Comparison of ENCODE assay signal across 20 mouse cellular contexts in the genomic region with DNA sequence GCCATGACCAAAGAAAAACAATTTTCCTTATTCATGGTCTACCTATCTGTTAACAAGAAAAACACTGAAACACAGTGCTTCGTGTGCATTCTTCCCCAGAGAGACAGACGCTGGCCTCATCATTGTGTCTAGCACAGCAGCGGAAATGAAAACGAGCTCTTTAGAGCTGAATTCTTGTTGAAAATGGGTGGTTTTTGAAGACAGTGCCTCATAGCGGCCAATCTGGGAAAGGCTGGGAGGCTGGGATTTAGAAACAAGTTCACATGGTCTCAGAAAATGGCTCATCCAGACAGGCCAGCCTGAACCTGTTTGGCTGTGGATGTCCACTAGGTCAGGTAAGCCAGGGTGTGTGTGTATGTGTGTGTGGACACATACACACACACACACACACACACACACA.
DNase-seq lines count a peak whose midpoint lies in the region; TF ChIP-seq lines count a peak whose summit lies in the region.
"Had no signal": no experiment of that assay in that cellular context is flagged by ENCODE, and none has a peak within 500 bp of the region (broad histone marks: within the 10 kb centered on the region; RNA-seq: fewer than 3 reads in every experiment).

No protein-coding gene starts in this region.

- peak; percentile 11 for TF ChIP-seq RAD21 in CH12.LX (IDR thresholded peaks at IDR 0.05; ENCODE audit: low read depth, low read length)

- H3K4me2 ChIP-seq in CH12.LX (ENCODE audit: insufficient read depth, low read depth, poor library complexity, severe bottlenecking) = no peak overlapping the region
- H3K4me2 ChIP-seq: embryonic facial prominence, embryonic 12.5 days; forebrain, embryonic 15.5 days; heart, embryonic 12.5 days; hindbrain, embryonic 14.5 days; intestine, embryonic 15.5 days had no signal

- in situ Hi-C loops in CH12.LX (cut with MboI; ENCODE audit: low pct_ligation_motif_present, low pct_unique_long_range_greater_than_20kb, low sequenced_read_pairs) = no loop called here

- peak in 1 of 2 experiments; percentile 45; a peak in 2 of 4 replicates for TF ChIP-seq CTCF in CH12.LX (conservative IDR thresholded peaks at IDR 0.05 in 1 of 2, IDR thresholded peaks at IDR 0.05 in 1 of 2; ENCODE audit: low read depth in 2 of 2, low read length in 2 of 2)

- no peak overlapping the region for H3K27ac ChIP-seq in CH12.LX (ENCODE audit: insufficient read depth, low read depth)
- H3K27ac ChIP-seq: embryonic facial prominence, embryonic 12.5 days; forebrain, embryonic 15.5 days; heart, adult 2 months; hindbrain, embryonic 10.5 days; hindbrain, embryonic 14.5 days; intestine, embryonic 15.5 days had no signal

- H3K79me2 ChIP-seq in CH12.LX (replicated peaks; ENCODE audit: control insufficient read depth, extremely low read depth, insufficient read depth, poor library complexity, severe bottlenecking) = no peaks in the 10 kb centered on the region

- no peaks in the 10 kb centered on the region for H3K4me1 ChIP-seq in CH12.LX (ENCODE audit: control insufficient read depth in 1 of 2, insufficient read depth in 2 of 2)
- H3K4me1 ChIP-seq: forebrain, embryonic 15.5 days; intestine, embryonic 15.5 days had no signal

- H3K9ac ChIP-seq in CH12.LX (ENCODE audit: insufficient read depth, low read depth) = no peak overlapping the region
- H3K9ac ChIP-seq: embryonic facial prominence, embryonic 12.5 days; forebrain, embryonic 15.5 days; heart, embryonic 12.5 days; hindbrain, embryonic 14.5 days; intestine, embryonic 15.5 days had no signal

- no peaks in the 10 kb centered on the region for H3K36me3 ChIP-seq in CH12.LX (replicated peaks in 1 of 2; ENCODE audit: control insufficient read depth in 1 of 2, insufficient read depth in 1 of 2, low read length in 1 of 2)
- H3K36me3 ChIP-seq: embryonic facial prominence, embryonic 12.5 days; forebrain, embryonic 15.5 days; heart, embryonic 12.5 days; hindbrain, embryonic 10.5 days; intestine, embryonic 15.5 days had no signal

- no peak for TF ChIP-seq POLR2A in CH12.LX (IDR thresholded peaks at IDR 0.05; ENCODE audit: low read depth, low read length)

- peaks cover 20% of the 10 kb centered on the region for H3K9me3 ChIP-seq in CH12.LX (replicated peaks; ENCODE audit: low read length)
- H3K9me3 ChIP-seq: intestine, embryonic 15.5 days had no signal

- H3K27me3 ChIP-seq in CH12.LX (replicated peaks) = peaks cover 57% of the 10 kb centered on the region
- H3K27me3 ChIP-seq: embryonic facial prominence, embryonic 12.5 days; forebrain, embryonic 15.5 days; heart, embryonic 12.5 days; intestine, embryonic 15.5 days had no signal

- dilution Hi-C loops in CH12.LX (cut with MboI; ENCODE audit: extremely low pct_ligation_motif_present, extremely low pct_unique_long_range_greater_than_20kb, low sequenced_read_pairs) = no loop called here

- TF ChIP-seq EP300 in CH12.LX (IDR thresholded peaks at IDR 0.05; ENCODE audit: low read length) = no peak

- DNase-seq in heart, adult 11 months = peak; percentile 2
- no peak for DNase-seq in heart, adult 9 months (ENCODE audit: low spot score in 2 of 2)
- no peak for DNase-seq in CH12.LX (ENCODE audit: extremely low read depth)
- DNase-seq in NIH3T3 (ENCODE audit: low read depth) = peak; percentile 38
- peak; percentile 5 for DNase-seq in induced T-regulatory cell, adult 2 months (ENCODE audit: low read depth)
- DNase-seq in frontal cortex, postnatal 10 days (ENCODE audit: low spot score in 2 of 2) = no peak
- DNase-seq in ovary, postnatal 36 days (ENCODE audit: low spot score) = no peak
- DNase-seq: adrenal gland, postnatal 14 days; cerebellum, adult 18-20 months; cerebellum, adult 9-11 months; embryo, embryonic 11 days; gastrocnemius, postnatal 10 days; heart, adult 2 months; kidney, adult 2 months had no signal

- no peak overlapping the region for H3K4me3 ChIP-seq in CH12.LX (replicated peaks in 1 of 3; ENCODE audit: low read depth in 2 of 3, low read length in 2 of 3, poor library complexity in 1 of 3)
- H3K4me3 ChIP-seq: embryonic facial prominence, embryonic 12.5 days; forebrain, embryonic 15.5 days; heart, adult 2 months; heart, embryonic 12.5 days; hindbrain, embryonic 10.5 days; intestine, embryonic 15.5 days had no signal

TF ChIP-seq in CH12.LX, 34 proteins besides CTCF, POLR2A, EP300 and RAD21:
- TF ChIP-seq ZMIZ1 (IDR thresholded peaks at IDR 0.05; ENCODE audit: low read depth, low read length) (no peak), TBP (conservative IDR thresholded peaks at IDR 0.05; ENCODE audit: low read depth, low read length) (no peak), SMC3 (IDR thresholded peaks at IDR 0.05; ENCODE audit: low read depth, low read length) (peak; percentile 35), JUN (IDR thresholded peaks at IDR 0.05; ENCODE audit: insufficient read depth, low read depth, low read length) (no peak)

Comparison
In these comparisons a context has a peak if more than half of its experiments do, and no peak if none do; other contexts are left out.
1. DNase-seq: peak in heart, adult 11 months (single experiment), NIH3T3 (single experiment) and induced T-regulatory cell, adult 2 months (single experiment); none in heart, adult 9 months (0 of 2), CH12.LX (single experiment), frontal cortex, postnatal 10 days (0 of 2) and ovary, postnatal 36 days (single experiment).